12 mouse cellular contexts compared by ENCODE assay signal in the genomic region with DNA sequence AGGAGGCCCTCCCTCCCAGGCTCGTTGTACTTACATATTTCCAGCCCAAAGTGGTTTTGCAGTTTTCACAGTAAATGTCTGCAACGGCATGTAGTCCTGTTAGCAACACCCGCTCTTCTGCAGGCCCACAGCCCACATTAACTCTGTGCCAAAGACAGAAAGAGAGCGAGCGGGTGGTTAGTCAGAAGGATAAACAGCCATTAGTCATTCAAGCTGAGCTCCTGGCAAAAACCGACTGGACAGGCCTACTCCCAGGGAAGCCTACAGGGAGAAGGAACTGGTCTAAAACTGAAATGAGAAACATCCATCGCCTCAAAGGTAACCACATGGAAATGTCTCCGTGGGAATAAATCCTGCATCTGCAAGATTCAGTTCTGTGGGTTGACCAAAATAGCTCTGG. TPM values are rescaled to one million over a fixed set of nuclear protein-coding genes. Genes with fewer than 3 reads are reported as not detected.
DNase-seq lines count a peak whose midpoint lies in the region; ATAC-seq and TF ChIP-seq lines count a peak whose summit lies in the region.
"Had no signal": no experiment of that assay in that cellular context is flagged by ENCODE, and none has a peak within 500 bp of the region (broad histone marks: within the 10 kb centered on the region; RNA-seq: fewer than 3 reads in every experiment).

No protein-coding gene starts in this region.

- 98% methylated on average over 8 of the region's 8 CpGs for WGBS in thymus, adult 2 months

- no peak for TF ChIP-seq CTCF in left cerebral cortex, adult 2 months (IDR thresholded peaks at IDR 0.05)
- no peak for TF ChIP-seq CTCF in thymus, adult 2 months (IDR thresholded peaks at IDR 0.05; ENCODE audit: borderline replicate concordance, control insufficient read depth, extremely low read depth, insufficient read depth, low read length, poor library complexity)

- peak; percentile 83 for ATAC-seq in frontal cortex, adult (ENCODE audit: low TSS enrichment)
- ATAC-seq: CD4-positive, CD25-positive, alpha-beta regulatory T cell, adult 4 months; midbrain, embryonic 15.5 days had no signal

- intact Hi-C loops in left cerebral cortex, adult 2 months (cut with DNase I): loop anchor here (1.0 to 10.0 kb wide), 4 partner anchors 30 to 187 kb away; a partner anchor contains a TSS

- TF ChIP-seq POLR2A in thymus, adult 2 months (IDR thresholded peaks at IDR 0.05; ENCODE audit: control insufficient read depth, extremely low read depth, insufficient read depth, low read length, poor library complexity): no peak

- H3K36me3 ChIP-seq in thymus, adult 2 months (ENCODE audit: control insufficient read depth, insufficient read depth, low read length): peaks cover 57% of the 10 kb centered on the region
- H3K36me3 ChIP-seq: liver, embryonic 15.5 days; midbrain, embryonic 15.5 days had no signal

- H3K4me3 ChIP-seq in left cerebral cortex, adult 2 months: no peak overlapping the region
- H3K4me3 ChIP-seq in thymus, adult 2 months (ENCODE audit: control insufficient read depth, insufficient read depth, low read length): no peak overlapping the region
- H3K4me3 ChIP-seq: heart, embryonic 13.5 days; liver, embryonic 15.5 days; midbrain, embryonic 15.5 days had no signal

- H3K27me3 ChIP-seq in thymus, adult 2 months (ENCODE audit: control insufficient read depth, insufficient read depth, low read length): no peaks in the 10 kb centered on the region
- H3K27me3 ChIP-seq: heart, embryonic 13.5 days; liver, embryonic 15.5 days; midbrain, embryonic 15.5 days had no signal

- peak overlapping the region; percentile 77 for H3K27ac ChIP-seq in left cerebral cortex, adult 2 months
- H3K27ac ChIP-seq in thymus, adult 2 months (ENCODE audit: control insufficient read depth, insufficient read depth, low read length): no peak overlapping the region
- H3K27ac ChIP-seq: heart, embryonic 13.5 days; liver, embryonic 15.5 days; midbrain, embryonic 15.5 days had no signal

- no peak for DNase-seq in frontal cortex, postnatal 25 days (ENCODE audit: low spot score in 2 of 2)
- DNase-seq in right cerebral cortex, adult 2 months (ENCODE audit: low spot score in 2 of 2): peak; percentile 77 to 78
- no peak for DNase-seq in right cerebral cortex, postnatal 14 days
- peak; percentile 55 to 58 for DNase-seq in left cerebral cortex, adult 2 months (ENCODE audit: extremely low spot score in 1 of 2, low spot score in 2 of 2)
- peak; percentile 92 for DNase-seq in telencephalon, adult 2 months (ENCODE audit: low read depth, low spot score)
- no peak for DNase-seq in retina, postnatal 1 day
- no peak for DNase-seq in thymus, adult 2 months

- H3K4me1 ChIP-seq in thymus, adult 2 months (replicated peaks; ENCODE audit: control insufficient read depth, insufficient read depth, low read length): no peaks in the 10 kb centered on the region
- H3K4me1 ChIP-seq: liver, embryonic 15.5 days had no signal

RNA-seq across cellular contexts. Expression of a gene that starts 49.0 kb away (rescaled TPM):
- total RNA-seq in left cerebral cortex, adult 2 months (2021): 10 to 100 TPM; 42.8 to 45.5 TPM
- 16.0 and 16.2 TPM in 2 replicates for polyA plus RNA-seq in thymus, adult 2 months (2012; rRNA removed)

Comparison
In these comparisons a context has a peak if more than half of its experiments do, and no peak if none do; other contexts are left out.
1. DNase-seq: peak in right cerebral cortex, adult 2 months (2 of 2), left cerebral cortex, adult 2 months (2 of 2) and telencephalon, adult 2 months (single experiment); none in frontal cortex, postnatal 25 days (0 of 2), right cerebral cortex, postnatal 14 days (single experiment), retina, postnatal 1 day (single experiment) and thymus, adult 2 months (single experiment).